Mouse (Mus musculus): ENCODE measurements around the gene Ttf1.
"Not testable (repeated sequence)": the region's sequence is repeated elsewhere in the genome, so short reads cannot be mapped to it uniquely, and the experiment has no call there.

DNA sequence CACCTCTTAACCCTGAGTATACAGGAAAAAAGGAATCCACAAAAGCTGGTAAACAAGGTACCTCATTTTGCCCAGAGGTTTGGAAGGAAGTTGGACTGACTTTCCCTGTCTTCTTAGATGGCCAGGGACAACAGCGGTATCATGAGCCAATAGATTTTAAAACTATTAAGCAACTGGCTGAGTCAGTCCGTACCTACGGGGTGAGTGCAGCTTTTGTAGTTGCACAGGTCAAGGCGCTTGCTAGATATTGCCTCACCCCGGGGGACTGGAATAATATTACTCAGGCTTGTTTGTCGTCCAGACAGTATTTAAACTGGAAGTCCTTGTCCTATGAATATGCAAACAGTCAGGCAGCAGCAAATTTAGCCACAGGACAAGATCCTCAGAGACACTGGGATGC, 29.2 kb downstream of the Ttf1 start:
- TF ChIP-seq CTCF (IDR thresholded peaks at IDR 0.05; ENCODE audit: control insufficient read depth, insufficient read depth, low read length); POLR2A (IDR thresholded peaks at IDR 0.05; ENCODE audit: borderline replicate concordance, control insufficient read depth, low read depth, low read length): not testable (repeated sequence)
